Mouse (Mus musculus): ENCODE measurements around the gene Pten. TPM values are rescaled to one million over a fixed set of nuclear protein-coding genes. Genes with fewer than 3 reads are reported as not detected.

Gene Pten
- polyA plus RNA-seq, 1 experiment, result 38.5 TPM

GRCm38 (mm10) chr19:32739686-32740085 is 17.6 kb upstream of the Pten start, which contains the start of gene Atad1:
Gene Atad1, minus strand, starts transcription at chr19:32739786.
- no peak for TF ChIP-seq GATA1 (IDR thresholded peaks at IDR 0.05; ENCODE audit: low read length)

DNA sequence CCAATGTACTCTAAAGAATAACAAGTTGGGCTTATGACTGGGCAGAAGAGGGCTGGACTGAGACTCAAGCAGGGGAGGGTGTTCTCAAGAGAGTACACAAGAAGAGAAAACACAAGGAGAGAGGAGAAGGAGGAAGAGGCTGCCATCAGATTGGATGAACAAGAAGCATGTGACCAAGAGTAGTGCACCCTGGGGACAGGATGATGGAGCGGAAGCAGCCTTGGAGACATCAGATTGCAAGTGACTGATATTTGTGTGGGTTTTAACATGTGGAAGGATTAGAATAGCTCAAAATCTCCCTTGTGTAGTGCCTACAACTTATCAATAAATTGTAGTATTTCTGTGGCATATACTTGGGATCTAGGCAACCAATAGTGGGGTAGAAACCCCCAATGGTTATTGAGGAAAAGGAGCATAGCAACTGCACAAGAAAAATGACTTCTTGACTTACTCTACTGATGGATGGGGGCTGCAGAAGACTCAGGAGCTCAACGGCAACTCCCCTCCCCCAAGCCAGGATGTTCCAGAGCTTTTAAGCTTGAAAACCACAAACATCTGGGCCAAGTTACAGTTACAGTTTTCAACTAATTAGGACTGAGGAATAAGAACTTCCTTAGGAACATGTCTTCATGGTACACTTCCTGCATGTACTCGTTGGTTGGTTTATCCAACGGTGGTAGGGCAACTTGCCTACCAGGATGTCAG is 16.5 kb upstream of the Pten start:
- no peak for TF ChIP-seq GATA1 (IDR thresholded peaks at IDR 0.05; ENCODE audit: low read length)

GRCm38 (mm10) chr19:32749425-32749824 is 7.9 kb upstream of the Pten start:
- no peak for TF ChIP-seq GATA1 (IDR thresholded peaks at IDR 0.05; ENCODE audit: low read length)

DNA sequence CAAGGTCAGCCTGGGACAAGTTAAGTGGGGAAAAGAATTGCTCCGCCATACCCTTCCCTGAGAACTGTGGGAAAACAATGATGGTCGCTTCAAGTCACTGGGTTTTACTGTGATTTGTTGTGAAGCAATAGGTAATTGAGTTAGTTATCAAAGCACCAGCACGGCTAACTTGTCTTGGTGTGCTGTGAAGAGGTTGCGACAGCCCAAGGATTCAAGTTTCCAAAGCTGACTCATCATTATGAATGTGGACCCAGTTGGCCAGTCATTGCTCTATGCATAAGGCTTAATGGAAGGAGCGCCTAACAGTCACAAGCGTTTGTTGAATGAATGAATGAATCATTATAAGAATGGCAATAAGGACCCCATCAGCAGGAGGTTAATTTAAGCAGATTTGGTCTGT is 4.9 kb upstream of the Pten start:
- no peak for TF ChIP-seq GATA1 (IDR thresholded peaks at IDR 0.05; ENCODE audit: low read length)

DNA sequence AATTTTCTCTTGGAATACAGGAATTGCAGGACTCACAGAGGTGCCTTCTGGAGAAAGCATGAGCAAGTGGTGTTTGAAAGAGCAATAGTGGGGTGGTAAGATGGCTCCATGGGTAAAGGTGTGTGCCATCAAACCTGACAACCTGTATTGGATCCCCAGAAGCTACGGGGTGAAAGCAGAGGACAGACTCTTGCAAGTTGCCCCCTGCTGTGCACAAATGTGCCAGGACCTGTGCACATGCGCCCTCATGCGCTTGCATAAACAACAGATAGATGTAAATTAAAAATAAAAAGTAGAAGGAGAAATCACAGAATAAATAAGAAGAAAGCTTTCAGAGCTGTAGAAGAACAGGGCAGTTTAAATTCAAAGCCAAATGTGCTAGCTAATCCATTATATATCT is 3.9 kb upstream of the Pten start:
- TF ChIP-seq GATA1 (IDR thresholded peaks at IDR 0.05; ENCODE audit: low read length), result no peak

GRCm38 (mm10) chr19:32754188-32755000 is 2.9 kb upstream of the Pten start:
- TF ChIP-seq GATA1 (IDR thresholded peaks at IDR 0.05; ENCODE audit: low read length), result no peak

DNA sequence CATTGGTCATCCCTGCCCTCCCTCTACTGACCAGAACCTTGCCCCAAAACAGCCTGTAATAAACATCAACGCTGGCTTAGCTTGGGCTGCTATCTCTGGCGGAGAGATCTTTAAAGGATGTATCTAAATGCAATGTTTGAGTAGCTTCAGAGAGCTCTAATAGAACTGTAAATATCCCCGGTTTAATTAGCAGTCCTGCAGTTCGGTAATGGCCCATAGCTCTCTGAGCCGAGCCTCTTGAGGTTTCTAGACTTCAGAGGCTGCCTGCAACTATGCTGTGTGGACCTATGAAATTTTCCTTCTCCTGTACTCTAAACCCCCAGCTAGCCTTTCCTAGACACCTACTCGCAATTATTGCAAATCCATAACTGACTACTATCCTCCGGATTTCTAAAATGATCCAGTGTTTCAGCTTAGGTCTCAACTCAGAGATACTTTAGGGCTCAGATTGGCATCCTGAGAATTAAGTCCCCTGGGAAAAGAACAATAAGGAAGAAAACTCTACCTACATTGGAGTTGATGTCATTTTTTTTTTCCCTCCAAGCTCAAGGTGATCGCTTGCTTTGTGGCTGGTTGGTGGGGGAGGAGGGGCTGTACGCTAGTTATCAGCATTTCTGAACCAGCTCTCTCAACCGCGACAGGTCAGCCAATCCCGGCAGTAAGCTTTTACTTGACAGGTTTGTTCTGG is 2.0 kb upstream of the Pten start:
- no peak for TF ChIP-seq GATA1 (IDR thresholded peaks at IDR 0.05; ENCODE audit: low read length)

DNA sequence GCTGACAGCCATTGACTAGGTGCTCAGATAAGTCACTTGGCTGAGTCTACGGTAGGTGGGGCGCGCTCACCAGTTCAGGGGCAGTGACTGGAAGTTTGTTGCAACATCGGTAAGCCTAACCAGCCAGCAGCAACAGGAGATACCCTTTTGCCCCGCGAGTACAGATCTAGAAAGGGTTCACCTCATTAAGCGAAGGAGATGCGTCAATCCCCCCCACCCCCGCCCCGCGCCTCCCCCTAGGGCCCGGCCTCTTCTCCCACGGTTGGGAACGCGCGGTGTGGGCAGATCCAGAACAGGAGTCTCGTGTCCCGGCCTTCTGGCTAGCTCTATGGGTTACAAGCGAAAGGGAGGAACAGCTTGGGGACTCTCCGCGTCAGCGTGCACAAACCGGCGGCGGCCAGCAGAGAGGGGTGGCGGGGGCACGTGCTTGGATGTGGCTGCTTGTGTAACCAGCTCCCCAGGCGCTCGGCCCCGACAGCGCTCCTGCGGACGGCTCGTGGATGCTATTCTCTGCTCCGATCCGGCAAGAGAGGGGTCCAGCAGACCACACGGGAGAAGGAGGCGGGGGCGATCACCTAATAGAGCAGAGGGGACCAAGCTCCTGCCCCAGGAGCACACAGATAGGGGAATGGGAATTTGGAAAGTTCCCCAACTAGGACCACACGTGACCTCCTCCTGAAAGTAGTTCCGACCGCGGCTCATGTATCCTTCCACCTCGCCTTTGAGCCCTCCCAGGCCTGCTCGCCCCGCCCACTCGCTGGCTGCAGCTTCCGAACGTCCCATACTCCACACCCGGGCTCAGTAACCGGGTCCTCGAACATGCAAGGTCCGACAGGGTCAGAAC is 1.3 kb upstream of the Pten start:
- no peak for TF ChIP-seq GATA1 (IDR thresholded peaks at IDR 0.05; ENCODE audit: low read length)

DNA sequence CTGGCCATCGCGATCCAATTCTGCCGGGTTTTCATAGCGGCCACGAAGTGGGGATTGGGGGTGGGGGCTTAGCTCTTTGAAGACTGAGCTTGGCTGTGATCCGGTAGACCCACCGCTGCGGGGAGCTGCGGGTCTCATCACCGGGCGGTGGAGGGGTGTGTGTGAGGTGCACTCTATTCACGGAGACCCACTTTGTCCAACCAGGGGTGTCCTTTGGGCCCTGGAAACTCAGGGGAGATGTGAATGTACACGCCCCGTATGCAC is 729 bp upstream of the Pten start:
- TF ChIP-seq GATA1 (IDR thresholded peaks at IDR 0.05; ENCODE audit: low read length), result no peak

GRCm38 (mm10) chr19:32757831-32758792 is 815 bp downstream of the Pten start:
- TF ChIP-seq GATA1 (IDR thresholded peaks at IDR 0.05; ENCODE audit: low read length), result no peak

- no peak for TF ChIP-seq GATA1 (IDR thresholded peaks at IDR 0.05; ENCODE audit: low read length)
Observed at GRCm38 (mm10) chr19:32758793-32759161, 1.5 kb downstream of the Pten start.

DNA sequence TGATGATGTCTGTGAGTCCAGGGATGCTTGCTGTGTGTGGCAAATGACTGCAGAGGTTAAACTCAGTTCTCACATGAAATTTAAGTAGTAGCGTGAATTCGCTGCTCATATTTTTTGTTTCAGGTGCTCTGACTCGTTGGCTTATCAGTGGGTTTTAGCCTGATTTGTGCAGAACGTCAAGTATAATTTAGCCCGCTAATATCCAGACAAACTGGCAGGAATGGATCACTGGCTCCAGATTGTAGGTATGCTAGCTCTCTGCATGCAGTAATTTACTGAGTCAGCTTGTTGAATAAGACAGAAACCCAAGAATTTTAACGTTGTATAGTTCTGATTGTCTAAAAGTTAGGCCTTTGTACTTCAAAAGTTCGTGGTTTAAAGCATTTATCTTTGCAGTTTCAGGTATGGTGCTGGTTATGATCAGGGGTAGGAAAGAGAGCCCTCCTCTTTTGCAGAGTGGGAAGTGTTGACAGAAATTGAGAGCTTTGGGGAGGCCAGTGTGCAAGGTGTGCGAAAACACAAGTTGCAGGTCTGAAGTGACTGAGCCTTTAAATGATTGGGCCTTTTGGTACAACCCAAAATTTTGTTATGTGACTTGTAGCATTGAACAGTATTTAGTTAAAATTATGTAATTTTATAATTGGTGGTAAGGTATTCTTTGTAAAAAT is 2.2 kb downstream of the Pten start:
- TF ChIP-seq GATA1 (IDR thresholded peaks at IDR 0.05; ENCODE audit: low read length), result no peak

DNA sequence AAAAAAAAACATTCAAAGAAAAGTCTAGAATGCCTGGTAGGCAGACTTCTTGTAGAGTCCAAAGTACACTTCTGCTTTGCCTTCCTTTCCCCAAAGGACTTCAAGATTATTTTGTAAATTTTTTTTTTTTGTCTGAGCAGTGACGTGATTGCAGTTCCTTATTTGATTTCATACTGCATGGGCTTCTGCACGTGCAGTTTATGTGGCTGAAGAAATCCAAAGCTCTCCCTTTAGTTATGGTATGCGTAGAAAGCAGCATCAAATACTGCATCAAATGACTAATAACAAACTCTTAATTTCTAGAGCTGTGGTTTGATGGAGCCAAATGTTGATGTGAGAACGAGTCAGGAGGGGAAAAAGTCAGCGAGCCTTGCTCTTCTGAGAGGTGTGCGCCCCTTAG is 3.2 kb downstream of the Pten start:
- no peak for TF ChIP-seq GATA1 (IDR thresholded peaks at IDR 0.05; ENCODE audit: low read length)

- TF ChIP-seq GATA1 (IDR thresholded peaks at IDR 0.05; ENCODE audit: low read length), result no peak
Observed at GRCm38 (mm10) chr19:32761162-32761561, 3.9 kb downstream of the Pten start.

Data from G1E-ER4 (cell line).